Mouse (Mus musculus) ovary, postnatal 14 days (tissue): ENCODE results near the gene Pgf.
"Not testable (repeated sequence)": the region's sequence is repeated elsewhere in the genome, so short reads cannot be mapped to it uniquely, and the experiment has no call there.

Experiments
- DNase-seq: peaks from one replicate; pipeline ENCODE4 v3.0.0; 2022; ENCODE audit warnings: low spot score

The Pgf gene

GRCm38 (mm10) chr12:85156324-85156723 is 21.3 kb downstream of the Pgf start:
- no peak for DNase-seq

DNA sequence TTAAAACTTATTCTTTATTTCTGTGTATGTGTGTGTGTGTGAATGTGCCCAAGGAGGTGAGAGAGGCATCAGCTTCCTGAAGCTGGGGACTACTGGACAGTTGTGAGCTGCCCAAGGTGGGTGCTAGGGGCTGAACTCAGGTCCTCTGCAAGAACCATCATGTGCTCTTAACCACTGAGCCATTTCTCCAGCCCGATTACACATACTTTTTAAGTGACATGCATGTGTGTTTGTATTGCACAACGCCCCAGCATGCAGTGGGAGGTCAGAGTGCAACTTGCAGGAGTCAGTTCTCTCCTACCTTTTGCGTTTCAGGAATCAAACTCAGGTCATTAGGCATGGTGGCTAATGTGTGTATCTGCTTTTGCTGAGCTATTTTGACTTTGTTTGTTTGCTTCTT is 24.6 kb downstream of the Pgf start:
- DNase-seq: no peak

DNA sequence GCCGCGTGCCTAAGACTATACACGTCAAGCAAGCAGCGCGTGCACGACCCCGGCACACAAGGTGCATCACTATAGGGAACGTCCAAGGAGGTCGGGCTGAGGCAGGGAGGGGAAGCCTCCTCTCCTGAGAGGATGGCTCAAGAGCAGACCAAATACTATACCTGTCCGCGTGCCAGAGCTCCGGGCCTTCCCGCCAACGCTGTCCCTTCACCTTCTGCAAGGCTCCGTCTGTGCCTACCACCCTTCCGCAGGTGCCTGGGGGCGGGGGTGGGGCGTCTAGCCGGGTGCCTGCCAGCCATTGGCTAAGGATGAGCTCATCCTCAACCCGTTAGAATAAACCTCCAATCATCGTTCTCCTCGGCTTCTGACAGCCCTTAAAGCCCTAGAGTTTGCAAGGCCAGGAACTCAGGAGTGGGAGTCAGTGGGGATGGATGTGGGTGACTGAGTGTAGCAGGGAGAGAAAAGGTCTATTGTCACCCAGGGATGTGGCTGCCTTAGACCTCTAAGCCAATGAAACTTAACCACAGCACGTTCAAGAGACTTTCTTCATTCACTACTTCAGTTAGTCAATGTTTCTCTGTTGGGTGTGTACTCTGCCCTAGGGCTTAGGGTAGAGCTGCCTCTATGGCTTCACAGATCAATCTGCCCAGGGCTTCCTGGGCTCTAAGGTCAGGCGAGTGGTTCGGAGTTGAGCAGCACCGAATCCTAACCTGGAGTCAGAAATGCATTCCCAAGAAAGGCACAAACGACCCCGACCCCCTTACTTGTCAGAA is 26.4 kb downstream of the Pgf start, which contains the start of gene Rps6kl1:
Gene Rps6kl1 (minus strand): TSS at position 263 of the 773 bp plus-strand sequence.
- no peak for DNase-seq

DNA sequence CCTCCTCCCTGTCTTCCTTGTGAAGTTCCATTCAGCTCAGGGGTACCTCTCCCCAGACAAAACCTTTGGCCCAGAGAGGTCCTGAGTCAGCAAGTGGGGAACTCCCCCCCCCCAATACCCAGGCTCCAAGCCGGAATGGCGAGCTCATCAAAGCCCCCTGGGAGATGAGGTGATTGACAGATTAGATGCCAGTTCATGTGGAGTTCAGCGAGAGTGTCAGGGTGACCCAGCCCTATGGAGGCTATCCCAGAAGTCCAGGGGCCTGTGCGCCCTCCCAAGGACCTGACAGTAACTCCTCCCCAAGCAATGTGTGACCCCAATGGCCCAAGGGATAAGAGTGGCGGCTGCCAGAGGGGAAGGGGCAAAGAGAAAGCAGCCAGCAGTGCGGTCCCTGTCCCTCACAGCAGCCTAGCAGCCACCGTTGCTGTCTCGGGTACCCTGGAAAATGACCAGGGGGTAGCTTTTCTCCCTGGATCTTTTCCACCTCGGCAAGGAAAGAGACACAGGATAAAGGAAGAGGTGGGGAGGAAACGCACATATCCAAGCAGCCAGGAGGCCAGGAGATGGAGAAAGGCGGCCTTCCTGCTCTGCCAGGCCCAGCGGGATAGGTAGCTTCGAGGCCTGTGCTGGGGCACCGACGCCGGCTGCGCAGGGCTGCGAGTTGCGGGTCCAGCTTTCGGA is 27.1 kb downstream of the Pgf start:
- DNase-seq: no peak

DNA sequence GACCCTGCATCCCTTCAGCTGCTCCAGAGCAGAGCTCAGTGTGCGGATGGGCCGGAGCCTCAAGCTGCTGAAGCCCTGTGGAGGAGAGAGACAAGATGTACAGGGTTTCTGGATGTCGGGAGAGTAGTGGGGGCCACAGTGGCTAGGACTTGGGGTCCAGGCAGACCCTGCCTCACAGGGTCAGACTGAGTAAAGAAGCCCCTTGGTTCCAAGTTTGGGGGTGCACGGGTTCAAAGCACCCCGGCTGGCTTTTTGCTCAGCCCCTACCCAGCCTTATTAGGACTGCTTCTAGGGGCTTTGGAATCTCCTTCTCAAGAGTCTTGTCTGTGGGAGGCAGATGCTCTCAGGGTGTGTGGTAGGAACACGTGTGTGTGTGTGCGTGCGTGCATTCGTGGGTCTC is 30.7 kb downstream of the Pgf start:
- no peak for DNase-seq

DNA sequence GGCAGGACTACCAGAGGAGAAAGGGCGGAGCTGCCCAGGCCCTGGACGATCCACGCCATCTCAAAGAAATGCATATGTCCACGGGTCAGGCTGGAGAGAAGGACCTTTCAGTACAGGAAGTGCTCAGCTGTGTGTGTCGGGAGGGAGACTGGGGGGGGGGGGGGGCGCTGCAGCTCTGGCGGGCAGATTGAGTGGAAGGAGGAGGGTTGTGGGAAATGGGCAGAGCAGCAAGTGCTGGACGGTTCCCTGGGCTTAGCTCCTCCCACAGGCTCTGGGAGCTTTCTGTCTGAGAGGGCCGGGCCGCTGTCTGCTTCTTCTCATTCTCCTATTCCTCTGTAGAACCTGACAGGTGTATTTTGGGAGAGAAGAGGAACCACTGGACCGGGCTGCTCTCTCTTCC is 31.2 kb downstream of the Pgf start:
- no peak for DNase-seq

DNA sequence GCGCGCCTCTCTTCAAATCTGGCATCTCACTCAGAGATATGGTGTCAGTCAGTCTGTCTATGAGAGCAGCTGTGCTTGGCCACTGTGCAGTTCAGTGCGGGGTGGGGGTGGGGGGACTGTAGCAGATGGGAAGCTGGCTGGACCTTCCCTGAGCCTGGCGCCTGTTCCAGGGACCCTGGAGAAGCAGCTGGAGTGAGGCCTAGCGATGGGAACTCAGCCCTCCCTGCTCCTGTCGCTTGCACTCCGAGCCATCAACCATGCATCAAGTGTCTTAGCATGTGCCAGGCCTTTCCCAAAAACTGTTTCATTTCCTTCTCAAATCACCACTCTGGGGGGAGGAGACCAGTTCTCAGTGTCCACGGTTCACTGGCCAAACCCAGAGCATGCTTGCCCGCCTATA is 32.0 kb downstream of the Pgf start:
- DNase-seq: no peak

- no peak for DNase-seq
Measured at GRCm38 (mm10) chr12:85144821-85145220, 32.8 kb downstream of the Pgf start.

- DNase-seq: not testable (repeated sequence)
Measured at GRCm38 (mm10) chr12:85144276-85144675, 33.3 kb downstream of the Pgf start.

- DNase-seq: peak; percentile 88
Measured at GRCm38 (mm10) chr12:85142803-85143202, 34.8 kb downstream of the Pgf start.

DNA sequence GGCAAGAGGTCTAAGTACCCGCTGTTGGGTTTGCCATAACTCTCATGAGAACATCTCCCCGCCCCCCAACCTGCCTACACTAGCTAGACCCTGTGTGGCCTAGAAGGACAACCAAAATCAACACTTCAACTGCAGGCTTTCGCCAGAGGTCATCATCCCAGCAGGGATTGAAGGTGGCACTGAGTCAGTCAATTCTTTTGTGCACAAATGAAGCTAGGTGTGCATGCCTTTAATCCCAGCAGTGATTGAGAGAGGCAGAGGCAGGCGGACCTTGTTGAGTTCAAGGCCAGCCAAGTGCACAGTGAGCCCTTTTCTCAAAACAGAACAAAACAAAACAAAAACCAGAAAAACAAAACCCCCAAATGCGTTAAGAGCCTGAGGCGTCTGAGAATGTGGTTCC is 36.5 kb downstream of the Pgf start:
- DNase-seq: no peak

GRCm38 (mm10) chr12:85140036-85140701 is 37.4 kb downstream of the Pgf start:
- DNase-seq: no peak

GRCm38 (mm10) chr12:85136627-85137026 is 41.0 kb downstream of the Pgf start:
- DNase-seq: no peak

- no peak for DNase-seq
Measured at GRCm38 (mm10) chr12:85135513-85136470, 41.8 kb downstream of the Pgf start.

- no peak for DNase-seq
Measured at GRCm38 (mm10) chr12:85134043-85134794, 43.4 kb downstream of the Pgf start.

DNA sequence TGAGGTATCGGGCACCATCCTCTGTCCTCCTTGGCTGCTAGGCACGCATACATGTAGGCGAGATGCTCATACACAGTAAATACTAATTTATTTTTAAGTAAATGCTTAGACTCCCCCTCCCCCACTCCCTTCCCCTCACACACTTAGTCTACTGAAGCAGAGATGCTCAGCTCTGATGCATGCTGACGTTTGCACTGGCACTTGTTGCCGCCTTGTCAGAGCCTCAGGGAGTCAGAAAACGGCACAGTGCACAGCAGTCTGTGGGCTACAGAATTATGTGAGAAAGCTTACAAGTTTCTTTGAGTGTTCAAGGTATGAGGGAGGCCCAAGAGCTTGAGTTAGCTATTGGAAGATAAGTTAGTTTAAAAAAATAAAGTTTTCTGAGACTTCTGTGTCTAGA is 46.2 kb downstream of the Pgf start:
- no peak for DNase-seq

- no peak for DNase-seq
Measured at GRCm38 (mm10) chr12:85129426-85129978, 48.1 kb downstream of the Pgf start.

- DNase-seq: no peak
Measured at GRCm38 (mm10) chr12:85126986-85127603, 50.5 kb downstream of the Pgf start.

DNA sequence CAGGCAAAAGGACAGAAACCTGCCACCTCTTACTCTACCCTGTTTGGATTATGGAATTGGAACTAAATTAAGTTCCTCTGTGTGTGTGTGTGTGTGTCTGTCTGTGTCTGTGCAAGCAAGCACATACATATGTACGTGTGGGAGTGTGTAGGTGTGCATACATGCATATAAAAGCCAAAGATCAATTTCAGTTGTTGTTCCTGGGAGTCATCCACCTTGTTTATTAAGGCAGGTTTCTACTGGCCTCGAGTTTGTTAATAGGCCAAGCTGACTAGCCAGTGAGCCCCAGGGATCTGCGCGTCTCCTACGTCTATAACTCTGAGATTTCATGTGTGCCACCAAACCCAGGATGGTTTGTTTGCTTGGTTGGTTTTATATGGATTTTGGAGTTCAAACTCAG is 52.8 kb downstream of the Pgf start:
- DNase-seq: no peak

DNA sequence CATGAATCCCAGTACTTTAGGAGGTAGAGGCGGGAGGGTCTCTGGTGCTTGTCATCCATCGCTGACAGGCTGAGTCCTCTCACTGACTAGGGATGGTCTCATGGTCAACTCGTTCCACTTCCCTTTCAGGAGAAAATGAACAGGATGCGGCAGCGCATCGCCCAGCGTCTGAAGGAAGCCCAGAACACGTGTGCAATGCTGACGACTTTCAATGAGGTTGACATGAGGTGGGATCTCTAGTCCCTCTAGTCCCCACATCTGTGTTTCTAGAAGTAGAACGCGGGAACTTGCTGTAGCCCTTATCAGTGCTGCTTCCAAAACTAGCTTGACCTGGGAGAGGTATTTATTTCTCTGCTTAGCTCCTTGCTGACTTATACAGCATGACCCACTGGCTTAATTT is 53.9 kb downstream of the Pgf start:
- DNase-seq: no peak
